Mouse (Mus musculus): Measurements from ENCODE around the gene 1600014C10Rik. TPM values are rescaled to one million over a fixed set of nuclear protein-coding genes. Genes with fewer than 3 reads are reported as not detected.
A peak's percentile ranks its signal among the peaks of the same experiment; 100 is the strongest.

1600014C10Rik gene
- total RNA-seq, 1 experiment: 6.5 TPM

DNA sequence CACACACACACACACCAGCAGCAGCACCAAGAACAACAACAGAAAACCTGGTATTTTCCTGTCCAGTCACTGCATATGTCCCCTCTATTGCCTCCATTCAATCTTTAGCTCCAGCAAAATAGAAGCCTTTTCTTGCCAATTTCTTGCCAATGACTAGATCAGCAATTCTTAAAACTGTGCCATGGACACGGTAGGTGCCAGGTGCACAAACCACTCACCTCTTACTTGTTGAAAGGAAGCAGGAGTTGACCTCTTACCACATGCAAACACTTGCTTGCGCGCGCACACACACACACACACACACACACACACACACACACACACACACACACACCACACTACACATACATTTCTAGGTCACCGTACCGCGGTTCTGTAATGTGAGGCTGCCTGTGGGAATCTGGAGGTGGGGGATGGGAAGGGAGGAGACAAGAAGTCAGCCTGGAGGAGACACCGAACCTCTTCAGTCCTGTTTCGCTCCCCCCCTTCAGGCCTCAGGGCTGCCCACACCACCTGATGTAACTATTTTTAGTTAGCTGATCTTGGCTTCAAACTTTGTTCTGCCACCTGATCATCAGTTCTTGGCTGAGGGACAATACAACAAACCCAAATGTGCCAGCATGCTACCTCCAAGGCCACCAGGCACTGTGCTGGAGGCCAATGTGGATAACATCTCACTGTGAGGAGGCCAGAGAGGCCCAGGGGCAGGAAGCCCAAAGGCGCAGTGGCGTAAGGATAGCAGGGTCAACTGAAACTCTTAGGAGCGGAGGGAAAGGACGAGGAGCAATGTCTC lies 41.8 kb downstream of the 1600014C10Rik start:
- Histone ChIP-seq H3K4me1 (ENCODE audit: control insufficient read depth in 2 of 2, insufficient read depth in 2 of 2, low read length in 2 of 2, poor library complexity in 1 of 2) (peaks cover 0 to 17% of the 10 kb centered on the region in 2 experiments; a peak in 1 of 4 replicates), H3K27ac (ENCODE audit: insufficient read depth, low read depth, low read length, poor library complexity, severe bottlenecking) (no peak overlapping the region), H3K9ac (ENCODE audit: insufficient read depth, low read depth, low read length, poor library complexity, severe bottlenecking) (no peak overlapping the region), H3K9me3 (ENCODE audit: control insufficient read depth, insufficient read depth, low read depth, low read length) (no peaks in the 10 kb centered on the region), H3K4me3 (ENCODE audit: insufficient read depth in 1 of 2, low read depth in 1 of 2, low read length in 2 of 2, poor library complexity in 1 of 2, severe bottlenecking in 1 of 2) (no peak overlapping the region), H3K36me3 (ENCODE audit: control insufficient read depth, insufficient read depth, low read length, poor library complexity, severe bottlenecking) (peaks cover 16% of the 10 kb centered on the region; the same call in 1 of the 2 replicates)
- DNase-seq (ENCODE audit: low read depth, low spot score): no peak
- TF ChIP-seq ZNF384 (IDR thresholded peaks at IDR 0.05; ENCODE audit: low read depth, low read length) (no peak), HCFC1 (IDR thresholded peaks at IDR 0.05; ENCODE audit: borderline replicate concordance, insufficient read depth, low read length) (no peak), CHD2 (IDR thresholded peaks at IDR 0.05; ENCODE audit: low read depth, low read length) (no peak), ZC3H11A (IDR thresholded peaks at IDR 0.05; ENCODE audit: borderline replicate concordance, low read depth, low read length) (no peak), MAFK (IDR thresholded peaks at IDR 0.05; ENCODE audit: insufficient read depth, low read depth, low read length) (no peak)
- in situ Hi-C loops (cut with MboI; ENCODE audit: low sequenced_read_pairs in 2 of 2, unreplicated experiment in 2 of 2): no loop called here

DNA sequence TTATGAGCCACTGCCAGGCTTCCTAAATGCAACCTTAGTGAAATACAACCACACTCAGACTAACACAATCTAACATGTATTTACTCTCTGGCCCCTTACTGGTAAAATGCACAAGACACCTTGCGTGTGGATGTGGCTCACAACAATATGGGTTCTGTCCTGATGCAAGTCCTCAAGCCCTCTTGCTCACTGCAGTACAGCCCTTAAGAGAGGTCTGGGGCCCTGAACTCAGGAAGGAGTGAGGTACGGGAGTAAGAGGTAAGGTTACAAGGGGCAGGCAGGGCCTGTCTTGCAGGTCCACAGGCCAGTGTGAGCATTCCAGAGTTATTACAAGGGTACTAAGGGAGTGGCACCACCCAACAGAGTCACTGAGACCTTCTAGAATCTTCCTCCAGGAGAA lies 43.2 kb downstream of the 1600014C10Rik start:
- peaks cover 0 to 21% of the 10 kb centered on the region in 2 experiments; a peak in 2 of 4 replicates for H3K4me1 ChIP-seq (ENCODE audit: control insufficient read depth in 2 of 2, insufficient read depth in 2 of 2, low read length in 2 of 2, poor library complexity in 1 of 2)
- no peaks in the 10 kb centered on the region for H3K9me3 ChIP-seq (ENCODE audit: control insufficient read depth, insufficient read depth, low read depth, low read length)
- in situ Hi-C loops (cut with MboI; ENCODE audit: low sequenced_read_pairs in 2 of 2, unreplicated experiment in 2 of 2): no loop called here
- H3K9ac ChIP-seq (ENCODE audit: insufficient read depth, low read depth, low read length, poor library complexity, severe bottlenecking): no peak overlapping the region
- H3K4me3 ChIP-seq (ENCODE audit: insufficient read depth in 1 of 2, low read depth in 1 of 2, low read length in 2 of 2, poor library complexity in 1 of 2, severe bottlenecking in 1 of 2): no peak overlapping the region
- DNase-seq (ENCODE audit: low read depth, low spot score): no peak
- no peak overlapping the region for H3K27ac ChIP-seq (ENCODE audit: insufficient read depth, low read depth, low read length, poor library complexity, severe bottlenecking)
- TF ChIP-seq HCFC1 (IDR thresholded peaks at IDR 0.05; ENCODE audit: borderline replicate concordance, insufficient read depth, low read length) (no peak), MAFK (IDR thresholded peaks at IDR 0.05; ENCODE audit: insufficient read depth, low read depth, low read length) (no peak), ZNF384 (IDR thresholded peaks at IDR 0.05; ENCODE audit: low read depth, low read length) (no peak), CHD2 (IDR thresholded peaks at IDR 0.05; ENCODE audit: low read depth, low read length) (no peak), ZC3H11A (IDR thresholded peaks at IDR 0.05; ENCODE audit: borderline replicate concordance, low read depth, low read length) (no peak)
- peaks cover 3% of the 10 kb centered on the region; the same call in 1 of the 2 replicates for H3K36me3 ChIP-seq (ENCODE audit: control insufficient read depth, insufficient read depth, low read length, poor library complexity, severe bottlenecking)

GRCm38 (mm10) chr7:38227181-38227899 lies 44.3 kb downstream of the 1600014C10Rik start:
- in situ Hi-C loops (cut with MboI; ENCODE audit: low sequenced_read_pairs in 2 of 2, unreplicated experiment in 2 of 2): no loop called here
- Histone ChIP-seq H3K9me3 (ENCODE audit: control insufficient read depth, insufficient read depth, low read depth, low read length) (no peaks in the 10 kb centered on the region), H3K4me3 (ENCODE audit: insufficient read depth in 1 of 2, low read depth in 1 of 2, low read length in 2 of 2, poor library complexity in 1 of 2, severe bottlenecking in 1 of 2) (peak overlapping the region; percentile 79 to 85), H3K36me3 (ENCODE audit: control insufficient read depth, insufficient read depth, low read length, poor library complexity, severe bottlenecking) (no peaks in the 10 kb centered on the region; the same call in 1 of the 2 replicates), H3K27ac (ENCODE audit: insufficient read depth, low read depth, low read length, poor library complexity, severe bottlenecking) (peak overlapping the region; percentile 75), H3K9ac (ENCODE audit: insufficient read depth, low read depth, low read length, poor library complexity, severe bottlenecking) (peak overlapping the region; percentile 83), H3K4me1 (ENCODE audit: control insufficient read depth in 2 of 2, insufficient read depth in 2 of 2, low read length in 2 of 2, poor library complexity in 1 of 2) (peaks cover 0 to 15% of the 10 kb centered on the region in 2 experiments; a peak in 2 of 4 replicates)
- peak; percentile 76 for DNase-seq (ENCODE audit: low read depth, low spot score)
- TF ChIP-seq ZNF384 (IDR thresholded peaks at IDR 0.05; ENCODE audit: low read depth, low read length) (no peak), HCFC1 (IDR thresholded peaks at IDR 0.05; ENCODE audit: borderline replicate concordance, insufficient read depth, low read length) (no peak), ZC3H11A (IDR thresholded peaks at IDR 0.05; ENCODE audit: borderline replicate concordance, low read depth, low read length) (no peak), MAFK (IDR thresholded peaks at IDR 0.05; ENCODE audit: insufficient read depth, low read depth, low read length) (no peak), CHD2 (IDR thresholded peaks at IDR 0.05; ENCODE audit: low read depth, low read length) (0 out of 2 replicates have a peak, but pooled peaks have one; percentile 10)

DNA sequence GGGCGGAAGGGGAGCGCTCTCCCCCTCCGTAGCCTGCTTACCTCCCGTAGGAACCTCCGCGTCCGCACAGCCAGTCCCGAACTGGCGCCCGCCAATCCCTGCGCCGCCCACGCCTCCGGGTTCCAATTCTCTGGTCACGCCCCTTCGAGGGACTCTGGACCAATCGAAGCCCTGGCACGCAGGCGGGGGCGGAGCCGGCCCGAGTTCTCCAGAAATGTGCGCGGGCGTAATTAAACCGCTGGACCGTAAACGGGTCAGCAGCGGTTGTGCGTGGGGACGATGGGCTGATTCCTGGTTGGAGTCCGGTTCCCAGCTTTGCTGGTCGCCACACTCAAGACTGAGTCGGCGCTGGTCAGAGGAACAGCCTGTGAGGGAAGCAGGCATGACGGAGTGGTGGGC lies 44.9 kb downstream of the 1600014C10Rik start, which contains the start of gene Plekhf1:
Plekhf1 (minus strand) TSS at position 117 of the 399 bp plus-strand sequence.
- Histone ChIP-seq H3K4me1 (ENCODE audit: control insufficient read depth in 2 of 2, insufficient read depth in 2 of 2, low read length in 2 of 2, poor library complexity in 1 of 2) (peaks cover 0 to 15% of the 10 kb centered on the region in 2 experiments; a peak in 2 of 4 replicates), H3K4me3 (ENCODE audit: insufficient read depth in 1 of 2, low read depth in 1 of 2, low read length in 2 of 2, poor library complexity in 1 of 2, severe bottlenecking in 1 of 2) (peak within 1 kb of the TSS; percentile 79 to 85), H3K27ac (ENCODE audit: insufficient read depth, low read depth, low read length, poor library complexity, severe bottlenecking) (peak within 1 kb of the TSS; percentile 75), H3K9me3 (ENCODE audit: control insufficient read depth, insufficient read depth, low read depth, low read length) (no peaks in the 10 kb centered on the region), H3K9ac (ENCODE audit: insufficient read depth, low read depth, low read length, poor library complexity, severe bottlenecking) (peak within 1 kb of the TSS; percentile 84), H3K36me3 (ENCODE audit: control insufficient read depth, insufficient read depth, low read length, poor library complexity, severe bottlenecking) (no peaks in the 10 kb centered on the region; the same call in 1 of the 2 replicates)
- in situ Hi-C loops (cut with MboI; ENCODE audit: low sequenced_read_pairs in 2 of 2, unreplicated experiment in 2 of 2): no loop called here
- peak; percentile 93 for DNase-seq (ENCODE audit: low read depth, low spot score)
- TF ChIP-seq ZNF384 (IDR thresholded peaks at IDR 0.05; ENCODE audit: low read depth, low read length): no peak
- 0 out of 2 replicates have a peak, but pooled peaks have one; percentile 24 for TF ChIP-seq CHD2 (IDR thresholded peaks at IDR 0.05; ENCODE audit: low read depth, low read length)

All from ES-E14 (cell line).